Comparison of ENCODE assay signal across 7 mouse cellular contexts in genomic region chr2:152670983-152671641, GRCm38 (mm10). TPM values are rescaled to one million over a fixed set of nuclear protein-coding genes. Genes with fewer than 3 reads are reported as not detected.
A peak's percentile ranks its signal among the peaks of the same experiment; 100 is the strongest.
DNase-seq lines count a peak whose midpoint lies in the region; ATAC-seq and TF ChIP-seq lines count a peak whose summit lies in the region.

No protein-coding gene starts in this region.

- peak; percentile 71 for DNase-seq in right cerebral cortex, postnatal 14 days
- DNase-seq in right cerebral cortex, adult 2 months (ENCODE audit: low spot score in 2 of 2) = no peak
- DNase-seq in limb, embryonic 10.5 days (ENCODE audit: low spot score) = peak; percentile 38
- peak; percentile 49 for DNase-seq in midbrain, embryonic 14.5 days
- peak; percentile 91 for DNase-seq in thymus, postnatal 0 days (ENCODE audit: low spot score)
- DNase-seq in urinary bladder, adult 2 months (ENCODE audit: low spot score) = no peak

- H3K9ac ChIP-seq in midbrain, embryonic 14.5 days (replicated peaks; ENCODE audit: low read length) = peak overlapping the region; percentile 98

- TF ChIP-seq POLR2A in embryonic fibroblast, embryonic 13.5 days (IDR thresholded peaks at IDR 0.05; ENCODE audit: low read depth, low read length) = no peak

- H3K9me3 ChIP-seq in limb, embryonic 10.5 days (replicated peaks) = no peaks in the 10 kb centered on the region
- H3K9me3 ChIP-seq in midbrain, embryonic 14.5 days (ENCODE audit: control insufficient read depth, low read length) = no peaks in the 10 kb centered on the region

- peak overlapping the region; percentile 60 for H3K27ac ChIP-seq in embryonic fibroblast, embryonic 13.5 days (ENCODE audit: insufficient read depth, low read length)
- peak overlapping the region; percentile 98 for H3K27ac ChIP-seq in limb, embryonic 10.5 days
- peak overlapping the region; percentile 98 for H3K27ac ChIP-seq in midbrain, embryonic 14.5 days (replicated peaks; ENCODE audit: low read depth, low read length)

- WGBS in limb, embryonic 10.5 days = 70% methylated on average over 9 of the region's 9 CpGs
- WGBS in midbrain, embryonic 14.5 days = 61% methylated on average over 9 of the region's 9 CpGs

- no peak for ATAC-seq in midbrain, embryonic 14.5 days (ENCODE audit: low FRiP score, low TSS enrichment)

- H3K36me3 ChIP-seq in limb, embryonic 10.5 days = peaks cover 51% of the 10 kb centered on the region
- peaks cover 33% of the 10 kb centered on the region for H3K36me3 ChIP-seq in midbrain, embryonic 14.5 days (ENCODE audit: control insufficient read depth, insufficient read depth, low read length)

- peak overlapping the region; percentile 98 for H3K4me2 ChIP-seq in midbrain, embryonic 14.5 days (ENCODE audit: low read length)

- H3K4me3 ChIP-seq in embryonic fibroblast, embryonic 13.5 days (ENCODE audit: insufficient read depth, low read length) = peak overlapping the region; percentile 97
- peak overlapping the region; percentile 98 for H3K4me3 ChIP-seq in limb, embryonic 10.5 days
- H3K4me3 ChIP-seq in midbrain, embryonic 14.5 days (replicated peaks; ENCODE audit: low read depth, low read length) = peak overlapping the region; percentile 99

- peaks cover 25% of the 10 kb centered on the region for H3K4me1 ChIP-seq in embryonic fibroblast, embryonic 13.5 days (ENCODE audit: control insufficient read depth, insufficient read depth, low read length)
- H3K4me1 ChIP-seq in limb, embryonic 10.5 days = peaks cover 41% of the 10 kb centered on the region
- H3K4me1 ChIP-seq in midbrain, embryonic 14.5 days (ENCODE audit: control insufficient read depth, insufficient read depth, low read length) = peaks cover 22% of the 10 kb centered on the region

- H3K27me3 ChIP-seq in limb, embryonic 10.5 days (ENCODE audit: low read depth, poor library complexity, severe bottlenecking) = no peaks in the 10 kb centered on the region
- no peaks in the 10 kb centered on the region for H3K27me3 ChIP-seq in midbrain, embryonic 14.5 days (ENCODE audit: control insufficient read depth, insufficient read depth, low read length)

- TF ChIP-seq CTCF in embryonic fibroblast, embryonic 13.5 days (IDR thresholded peaks at IDR 0.05; ENCODE audit: borderline replicate concordance, insufficient read depth, low read length) = no peak

RNA-seq across cellular contexts. Expression of gene H13, which starts 1.9 kb away (rescaled TPM):
- 141 and 214 TPM in 2 replicates for polyA plus RNA-seq in embryonic fibroblast, embryonic 13.5 days (2011; ENCODE audit: insufficient read length, low read depth, missing spikeins)
- 104 and 118 TPM in 2 replicates for polyA plus RNA-seq in limb, embryonic 10.5 days (2016; fragmentation: Nextera tagmentation; extraction: Ambion mirVana)
- polyA plus RNA-seq in midbrain, embryonic 14.5 days (2014; fragmentation: Nextera tagmentation; extraction: Ambion mirVana) = 177 and 184 TPM in 2 replicates
- 196 and 200 TPM in 2 replicates for polyA plus RNA-seq in thymus, postnatal 0 days (2015; fragmentation: Nextera tagmentation; extraction: Ambion mirVana)
- polyA plus RNA-seq in urinary bladder, adult 2 months (2012; rRNA removed) = 64.3 and 67.2 TPM in 2 replicates

RNA-seq across cellular contexts. Expression of gene Mcts2, which starts 15.7 kb away (rescaled TPM):
- polyA plus RNA-seq in embryonic fibroblast, embryonic 13.5 days (2011; ENCODE audit: insufficient read length, low read depth, missing spikeins) = 19.4 and 24.5 TPM in 2 replicates
- polyA plus RNA-seq in limb, embryonic 10.5 days (2016; fragmentation: Nextera tagmentation; extraction: Ambion mirVana) = 38.0 and 43.9 TPM in 2 replicates
- 39.9 and 41.4 TPM in 2 replicates for polyA plus RNA-seq in midbrain, embryonic 14.5 days (2014; fragmentation: Nextera tagmentation; extraction: Ambion mirVana)
- polyA plus RNA-seq in thymus, postnatal 0 days (2015; fragmentation: Nextera tagmentation; extraction: Ambion mirVana) = 15.6 and 17.2 TPM in 2 replicates
- 17.1 and 17.8 TPM in 2 replicates for polyA plus RNA-seq in urinary bladder, adult 2 months (2012; rRNA removed)

RNA-seq across cellular contexts. Expression of gene Rem1, which starts 44.4 kb away (rescaled TPM):
- polyA plus RNA-seq in embryonic fibroblast, embryonic 13.5 days (2011; ENCODE audit: insufficient read length, low read depth, missing spikeins) = 3.9 and 4.3 TPM in 2 replicates
- polyA plus RNA-seq in limb, embryonic 10.5 days (2016; fragmentation: Nextera tagmentation; extraction: Ambion mirVana) = 0.41 and 0.46 TPM in 2 replicates
- 0.12 and 0.27 TPM in 2 replicates for polyA plus RNA-seq in midbrain, embryonic 14.5 days (2014; fragmentation: Nextera tagmentation; extraction: Ambion mirVana)
- polyA plus RNA-seq in thymus, postnatal 0 days (2015; fragmentation: Nextera tagmentation; extraction: Ambion mirVana) = 2.2 and 3.2 TPM in 2 replicates
- 9.4 and 11.7 TPM in 2 replicates for polyA plus RNA-seq in urinary bladder, adult 2 months (2012; rRNA removed)

RNA-seq across cellular contexts. Expression of gene Defb25, which starts 48.3 kb away (rescaled TPM):
- 1.9 and 2.0 TPM in 2 replicates for polyA plus RNA-seq in embryonic fibroblast, embryonic 13.5 days (2011; ENCODE audit: insufficient read length, low read depth, missing spikeins)
- polyA plus RNA-seq in limb, embryonic 10.5 days (2016; fragmentation: Nextera tagmentation; extraction: Ambion mirVana) = not detected in 2 replicates
- not detected in 2 replicates for polyA plus RNA-seq in midbrain, embryonic 14.5 days (2014; fragmentation: Nextera tagmentation; extraction: Ambion mirVana)
- 1.6 and 2.1 TPM in 2 replicates for polyA plus RNA-seq in thymus, postnatal 0 days (2015; fragmentation: Nextera tagmentation; extraction: Ambion mirVana)
- 0.78 and 0.95 TPM in 2 replicates for polyA plus RNA-seq in urinary bladder, adult 2 months (2012; rRNA removed)

Comparison
In these comparisons a context has a peak if more than half of its experiments do, and no peak if none do; other contexts are left out.
1. DNase-seq: peak in right cerebral cortex, postnatal 14 days (single experiment), limb, embryonic 10.5 days (single experiment), midbrain, embryonic 14.5 days (single experiment) and thymus, postnatal 0 days (single experiment); none in right cerebral cortex, adult 2 months (0 of 2) and urinary bladder, adult 2 months (single experiment).
2. Peak in every context shown above with its lines, with median percentiles within 50 percentile points of each other: H3K27ac ChIP-seq and H3K4me3 ChIP-seq.